Mouse (Mus musculus) CH12.LX (cell line): ENCODE measurements at regions not wholly inside any gene's neighbourhood (a gene's known extent, or its start where the extent isn't known, plus 50 kb on each side); places are given as distances from the start of the nearest gene placed in this dataset.

ENCODE experiments used
- DNase-seq: peaks from one replicate; pipeline ENCODE4 v3.0.0-alpha.2; 2013; ENCODE audit errors: extremely low read depth
- H3K27ac ChIP-seq: 2 replicates; pipeline ENCODE4 v1.5.1; 2012; ENCODE audit warnings: low read depth, mild to moderate bottlenecking, control low read depth, moderate library complexity; ENCODE audit not compliant: insufficient read depth
- H3K27me3 ChIP-seq: replicated peaks from 2 replicates; pipeline ENCODE3; 2012; ENCODE audit warnings: inconsistent platforms
- H3K36me3 ChIP-seq, 2 experiments: replicated peaks in 1 of 2; 2 replicates each; pipeline versions ENCODE3 to v1.6.1; 2012; ENCODE audit warnings: inconsistent platforms in 1 of 2, low read length in 1 of 2, mild to moderate bottlenecking in 1 of 2, mixed read lengths in 1 of 2, moderate library complexity in 1 of 2; ENCODE audit not compliant: control insufficient read depth in 1 of 2, insufficient read depth in 1 of 2
- H3K4me1 ChIP-seq, 2 experiments: 2 replicates each; pipeline ENCODE4 v1.6.1; 2012; ENCODE audit warnings: inconsistent platforms in 1 of 2, moderate library complexity in 1 of 2; ENCODE audit not compliant: insufficient read depth in 2 of 2, control insufficient read depth in 1 of 2
- H3K4me2 ChIP-seq: 2 replicates; pipeline ENCODE4 v1.6.1; 2012; ENCODE audit warnings: low read depth, mild to moderate bottlenecking, control low read depth; ENCODE audit not compliant: poor library complexity, insufficient read depth, severe bottlenecking
- H3K4me3 ChIP-seq, 3 experiments: fragments of 150-350 bp in 1 of 3; sonication (generic) in 1 of 3; replicated peaks in 1 of 3; 2 replicates each; pipeline versions ENCODE3 to v1.5.1; 2011 to 2012; ENCODE audit warnings: low read depth in 2 of 3, low read length in 2 of 3, mild to moderate bottlenecking in 2 of 3, moderate library complexity in 2 of 3, control low read depth in 1 of 3, improper control_type of control experiment in 1 of 3, inconsistent platforms in 1 of 3, mixed read lengths in 1 of 3; ENCODE audit not compliant: poor library complexity in 1 of 3
- H3K79me2 ChIP-seq: replicated peaks from 2 replicates; pipeline ENCODE4 v1.6.1; 2012; ENCODE audit warnings: mild to moderate bottlenecking, moderate library complexity; ENCODE audit not compliant: control insufficient read depth, poor library complexity, insufficient read depth, severe bottlenecking; ENCODE audit errors: extremely low read depth
- H3K9ac ChIP-seq: 2 replicates; pipeline ENCODE4 v1.6.1; 2012; ENCODE audit warnings: low read depth, mild to moderate bottlenecking, control low read depth, moderate library complexity; ENCODE audit not compliant: insufficient read depth
- H3K9me3 ChIP-seq: replicated peaks from 2 replicates; pipeline ENCODE3; 2012; ENCODE audit warnings: low read length, inconsistent platforms, mixed read lengths
- BHLHE40 ChIP-seq: IDR thresholded peaks from 2 replicates; pipeline ENCODE4 v1.6.1; 2011; ENCODE audit warnings: mild to moderate bottlenecking, low read depth, low read length, improper control_type of control experiment
- CHD1 ChIP-seq: IDR thresholded peaks from 2 replicates; pipeline ENCODE4 v1.6.1; 2012; ENCODE audit warnings: low read depth, low read length, improper control_type of control experiment, inconsistent platforms
- CHD2 ChIP-seq: IDR thresholded peaks from 2 replicates; pipeline ENCODE4 v1.6.1; 2011; ENCODE audit warnings: low read length, improper control_type of control experiment
- ELF1 ChIP-seq: IDR thresholded peaks from 2 replicates; pipeline ENCODE4 v1.6.1; 2014; ENCODE audit warnings: low read depth, mild to moderate bottlenecking, inconsistent platforms, low read length, improper control_type of control experiment
- GABPA ChIP-seq: IDR thresholded peaks from 2 replicates; pipeline ENCODE4 v1.6.1; 2012; ENCODE audit warnings: low read depth, low read length, improper control_type of control experiment, inconsistent platforms; ENCODE audit not compliant: insufficient replicate concordance
- HCFC1 ChIP-seq: IDR thresholded peaks from 2 replicates; pipeline ENCODE4 v1.6.1; 2012; ENCODE audit warnings: low read depth, mild to moderate bottlenecking, inconsistent platforms, low read length, improper control_type of control experiment
- IRF4 ChIP-seq: IDR thresholded peaks from 2 replicates; pipeline ENCODE4 v1.6.1; 2014; ENCODE audit warnings: low read depth, mild to moderate bottlenecking, inconsistent platforms, low read length, improper control_type of control experiment
- JUN ChIP-seq: IDR thresholded peaks from 2 replicates; pipeline ENCODE4 v1.6.1; 2011; ENCODE audit warnings: low read depth, mild to moderate bottlenecking, low read length, improper control_type of control experiment, moderate library complexity; ENCODE audit not compliant: insufficient read depth
- JUND ChIP-seq: conservative IDR thresholded peaks from 2 replicates; pipeline ENCODE4 v1.6.1; 2011; ENCODE audit warnings: low read depth, low read length, improper control_type of control experiment
- KAT2A ChIP-seq: IDR thresholded peaks from 2 replicates; pipeline ENCODE4 v1.6.1; 2012; ENCODE audit warnings: low read length, improper control_type of control experiment, inconsistent platforms; ENCODE audit not compliant: insufficient replicate concordance
- MAX ChIP-seq: IDR thresholded peaks from 2 replicates; pipeline ENCODE4 v1.6.1; 2011; ENCODE audit warnings: low read length, improper control_type of control experiment
- MAZ ChIP-seq: IDR thresholded peaks from 2 replicates; pipeline ENCODE4 v1.6.1; 2012; ENCODE audit warnings: low read depth, mild to moderate bottlenecking, inconsistent platforms, low read length, improper control_type of control experiment, moderate library complexity
- MEF2A ChIP-seq: IDR thresholded peaks from 2 replicates; pipeline ENCODE4 v1.6.1; 2014; ENCODE audit warnings: low read depth, mild to moderate bottlenecking, inconsistent platforms, low read length, improper control_type of control experiment, borderline replicate concordance
- MXI1 ChIP-seq: IDR thresholded peaks from 2 replicates; pipeline ENCODE4 v1.6.1; 2011; ENCODE audit warnings: mild to moderate bottlenecking, low read depth, low read length, improper control_type of control experiment
- MYC ChIP-seq: IDR thresholded peaks from 2 replicates; pipeline ENCODE4 v1.6.1; 2011; ENCODE audit warnings: low read depth, mild to moderate bottlenecking, improper control_type of control experiment, low read length
- NELFE ChIP-seq: IDR thresholded peaks from 2 replicates; pipeline ENCODE4 v1.6.1; 2011; ENCODE audit warnings: low read depth, low read length, improper control_type of control experiment
- POLR2A ChIP-seq: IDR thresholded peaks from 2 replicates; pipeline ENCODE4 v1.6.1; 2011; ENCODE audit warnings: low read depth, mild to moderate bottlenecking, improper control_type of control experiment, low read length
- POLR2AphosphoS2 ChIP-seq: IDR thresholded peaks from 2 replicates; pipeline ENCODE4 v1.6.1; 2011; ENCODE audit warnings: low read depth, low read length, improper control_type of control experiment
- RAD21 ChIP-seq: IDR thresholded peaks from 2 replicates; pipeline ENCODE4 v1.6.1; 2011; ENCODE audit warnings: low read depth, mild to moderate bottlenecking, low read length, improper control_type of control experiment, moderate library complexity
- SIN3A ChIP-seq: IDR thresholded peaks from 2 replicates; pipeline ENCODE4 v1.6.1; 2012; ENCODE audit warnings: low read length, improper control_type of control experiment, inconsistent platforms
- SMC3 ChIP-seq: IDR thresholded peaks from 2 replicates; pipeline ENCODE4 v1.6.1; 2011; ENCODE audit warnings: low read depth, low read length, improper control_type of control experiment
- TCF12 ChIP-seq: IDR thresholded peaks from 2 replicates; pipeline ENCODE4 v1.6.1; 2014; ENCODE audit warnings: low read depth, mild to moderate bottlenecking, inconsistent platforms, low read length, improper control_type of control experiment
- USF2 ChIP-seq: conservative IDR thresholded peaks from 2 replicates; pipeline ENCODE4 v1.6.1; 2011; ENCODE audit warnings: low read depth, low read length, improper control_type of control experiment
- ZC3H11A ChIP-seq: IDR thresholded peaks from 2 replicates; pipeline ENCODE4 v1.6.1; 2012; ENCODE audit warnings: low read depth, mild to moderate bottlenecking, inconsistent platforms, low read length, improper control_type of control experiment
- ZNF384 ChIP-seq: IDR thresholded peaks from 2 replicates; pipeline ENCODE4 v1.6.1; 2012; ENCODE audit warnings: low read depth, low read length, improper control_type of control experiment, inconsistent platforms
- dilution Hi-C: fragments of 300-500 bp; cut with MboI; formaldehyde crosslinking; loops from 2 replicates; pipeline ENCODE4 v1.14.3; 2020; ENCODE audit warnings: low sequenced_read_pairs; ENCODE audit not compliant: extremely low pct_unique_long_range_greater_than_20kb, extremely low pct_ligation_motif_present
- in situ Hi-C: fragments of 300-500 bp; cut with MboI; formaldehyde crosslinking; loops from 3 replicates; pipeline ENCODE4 v1.14.3; 2019; ENCODE audit warnings: low sequenced_read_pairs, low pct_ligation_motif_present, low pct_unique_long_range_greater_than_20kb, mixed read lengths

DNA sequence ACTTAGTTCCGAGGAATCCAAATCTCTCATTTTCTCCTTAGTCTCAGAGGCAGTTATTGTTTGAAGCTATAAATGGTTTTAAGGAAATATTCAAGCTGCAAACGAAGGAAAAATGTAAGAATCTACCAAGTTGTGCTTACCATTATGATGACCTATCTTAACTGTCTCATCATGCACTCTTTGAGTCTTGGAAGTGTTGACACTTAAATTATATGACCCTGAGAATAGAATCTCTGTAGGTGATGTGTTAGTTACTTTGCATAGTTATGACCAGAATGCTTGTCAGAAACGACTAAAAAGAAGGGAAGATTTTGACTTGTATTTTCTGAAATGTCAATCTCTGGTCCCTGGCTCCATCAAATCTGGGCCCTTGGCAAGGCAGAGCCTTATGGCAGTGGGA is 582.7 kb upstream of the Rps6ka3 start:
- Histone ChIP-seq H3K36me3 (no peaks in the 10 kb centered on the region), H3K27me3 (no peaks in the 10 kb centered on the region), H3K4me1 (no peaks in the 10 kb centered on the region), H3K4me3 (no peak overlapping the region), H3K27ac (no peak overlapping the region), H3K79me2 (no peaks in the 10 kb centered on the region), H3K4me2 (no peak overlapping the region), H3K9ac (no peak overlapping the region), H3K9me3 (no peaks in the 10 kb centered on the region)
- in situ Hi-C loops (no loop called here), dilution Hi-C loops (no loop called here)
- no peak for DNase-seq
- TF ChIP-seq MEF2A (no peak), SMC3 (no peak), IRF4 (no peak), JUND (no peak), CHD1 (no peak), POLR2A (no peak), MXI1 (no peak), POLR2AphosphoS2 (no peak), ELF1 (no peak), JUN (no peak), ZC3H11A (no peak), RAD21 (no peak), USF2 (no peak), TCF12 (no peak), KAT2A (no peak), MAX (no peak), NELFE (no peak), SIN3A (no peak)

DNA sequence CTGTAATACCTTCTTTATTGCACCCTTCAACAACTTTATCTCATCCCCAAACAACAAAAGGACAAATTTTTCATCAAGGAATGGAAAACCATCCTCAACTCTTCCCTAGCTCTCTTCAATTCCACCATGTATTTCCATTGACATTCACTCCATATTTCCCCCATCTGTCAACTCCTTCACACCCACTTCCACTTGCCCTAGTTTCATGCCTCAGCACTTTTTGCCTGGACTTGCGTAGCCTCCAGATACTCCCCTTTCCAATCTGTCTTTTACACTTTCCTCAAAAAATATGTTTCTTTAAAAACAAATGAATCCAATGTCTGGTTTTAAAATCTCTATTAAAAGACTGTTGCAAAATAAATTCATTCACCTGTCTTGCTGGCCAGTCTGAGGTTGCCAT is 577.7 kb upstream of the Rps6ka3 start:
- Histone ChIP-seq H3K4me1 (no peaks in the 10 kb centered on the region), H3K4me3 (no peak overlapping the region), H3K4me2 (no peak overlapping the region), H3K27me3 (no peaks in the 10 kb centered on the region), H3K36me3 (no peaks in the 10 kb centered on the region), H3K9ac (no peak overlapping the region), H3K79me2 (no peaks in the 10 kb centered on the region), H3K9me3 (no peaks in the 10 kb centered on the region), H3K27ac (no peak overlapping the region)
- no peak for DNase-seq
- TF ChIP-seq MXI1 (no peak), CHD1 (no peak), TCF12 (no peak), MYC (no peak), MAZ (no peak), HCFC1 (no peak), ZNF384 (no peak), CHD2 (no peak), POLR2A (no peak), GABPA (no peak), BHLHE40 (no peak)
- in situ Hi-C loops, result no loop called here
- dilution Hi-C loops, result no loop called here
